Mouse (Mus musculus) olfactory bulb, adult 2 months (tissue): ENCODE measurements around the gene Pnp.

Experiments
- CTCF ChIP-seq: fragments of 200-500 bp; IDR thresholded peaks from 2 replicates; pipeline ENCODE4 v1.5.1; 2012; ENCODE audit warnings: low read depth, mild to moderate bottlenecking, low read length, moderate library complexity; ENCODE audit not compliant: insufficient read depth
- POLR2A ChIP-seq: fragments of 200-500 bp; IDR thresholded peaks from 2 replicates; pipeline ENCODE4 v1.6.1; 2012; ENCODE audit warnings: mild to moderate bottlenecking, low read depth, low read length, moderate library complexity; ENCODE audit not compliant: insufficient read depth

DNA sequence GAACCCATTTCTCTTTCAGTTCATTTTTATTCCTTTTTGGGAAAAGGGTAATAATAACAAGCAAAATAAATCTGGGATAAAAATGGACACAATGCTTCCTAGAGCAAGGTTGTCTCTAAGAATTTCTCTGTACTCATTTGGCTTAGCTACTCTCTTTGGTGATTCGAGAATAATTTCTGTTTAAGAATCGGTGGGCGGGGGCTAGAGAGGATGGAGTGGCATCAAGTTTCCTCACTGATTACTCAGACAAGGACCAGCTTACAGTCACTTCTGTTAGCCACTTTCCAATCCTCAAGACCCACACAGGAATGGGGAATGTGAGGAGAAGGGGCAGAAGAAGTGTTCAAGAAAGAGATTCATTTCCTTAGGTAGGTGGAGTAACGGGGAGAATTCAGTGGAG is 77.9 kb downstream of the Pnp start:
- no peak for TF ChIP-seq CTCF
- no peak for TF ChIP-seq POLR2A
